Mouse (Mus musculus) kidney, adult 2 months (tissue): Measurements from ENCODE around the gene 4930438A08Rik.

Source experiments
- CTCF ChIP-seq: fragments of 200-500 bp; conservative IDR thresholded peaks from 2 replicates; pipeline ENCODE4 v1.5.1; 2011; ENCODE audit warnings: low read depth, mild to moderate bottlenecking, control low read depth, low read length, moderate library complexity, mixed read lengths; ENCODE audit not compliant: insufficient read depth, insufficient read length
- POLR2A ChIP-seq: fragments of 200-500 bp; IDR thresholded peaks from one replicate; pipeline ENCODE4 v1.6.1; 2011; ENCODE audit warnings: low read depth, low read length, control low read depth

DNA sequence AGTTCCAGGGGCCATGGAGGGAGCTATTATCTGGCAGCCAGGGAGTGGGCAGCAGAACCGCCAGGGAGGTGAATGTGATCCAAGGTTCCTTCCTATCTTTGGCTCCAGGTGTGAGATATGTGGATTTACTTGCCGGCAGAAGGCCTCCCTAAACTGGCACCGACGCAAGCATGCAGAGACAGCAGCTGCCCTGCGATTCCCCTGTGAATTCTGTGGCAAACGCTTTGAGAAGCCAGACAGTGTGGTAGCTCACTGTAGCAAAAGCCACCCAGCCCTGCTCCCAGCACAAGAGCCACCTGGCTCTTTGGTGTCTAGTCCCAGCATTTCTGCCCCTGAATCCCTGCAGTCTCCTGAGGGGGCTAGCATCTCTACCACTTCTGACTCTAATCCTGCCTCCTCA lies 39.5 kb downstream of the 4930438A08Rik start:
- TF ChIP-seq POLR2A (no peak), CTCF (no peak)
